Mouse (Mus musculus) hindbrain, embryonic 13.5 days (tissue): ENCODE data around the gene Gusb. TPM values are rescaled to one million over a fixed set of nuclear protein-coding genes. Genes with fewer than 3 reads are reported as not detected.

Experiments
- ATAC-seq: fragments of 200-750 bp; cut with Nextera tagmentation; 2 replicates; pipeline ENCODE4 v1.8.0; 2017; ENCODE audit warnings: moderate TSS enrichment; ENCODE audit not compliant: low FRiP score
- H3K27ac ChIP-seq: fragments of 300-500 bp; sonication (generic); 2 replicates; pipeline ENCODE4 v1.5.1; 2015; ENCODE audit warnings: inconsistent platforms, mild to moderate bottlenecking, moderate library complexity
- H3K27me3 ChIP-seq: fragments of 300-500 bp; sonication (generic); 2 replicates; pipeline ENCODE4 v1.6.1; 2015; ENCODE audit warnings: mild to moderate bottlenecking, inconsistent platforms
- H3K36me3 ChIP-seq: fragments of 300-500 bp; sonication (generic); 2 replicates; pipeline ENCODE4 v1.6.1; 2015; ENCODE audit warnings: mild to moderate bottlenecking, inconsistent platforms
- H3K4me1 ChIP-seq: fragments of 300-500 bp; sonication (generic); replicated peaks from 2 replicates; pipeline ENCODE4 v1.6.1; 2015; ENCODE audit warnings: inconsistent platforms
- H3K4me2 ChIP-seq: fragments of 300-500 bp; sonication (generic); 2 replicates; pipeline ENCODE4 v1.6.1; 2015; ENCODE audit warnings: inconsistent platforms, mild to moderate bottlenecking, moderate library complexity
- H3K4me3 ChIP-seq: fragments of 300-500 bp; sonication (generic); 2 replicates; pipeline ENCODE4 v1.5.1; 2015; ENCODE audit warnings: mild to moderate bottlenecking, inconsistent platforms
- H3K9ac ChIP-seq: fragments of 300-500 bp; sonication (generic); 2 replicates; pipeline ENCODE4 v1.6.1; 2015; ENCODE audit warnings: mild to moderate bottlenecking, inconsistent platforms
- H3K9me3 ChIP-seq: fragments of 300-500 bp; sonication (generic); 2 replicates; pipeline ENCODE4 v1.6.1; 2016; ENCODE audit warnings: inconsistent platforms
- WGBS: fragments of 180-500 bp; shearing (Covaris S2); methylation state at CpG from one replicate; pipeline ENCODE4 v1.1.7; 2015; 5-methylcytosine and 5-hydroxymethylcytosine counted together
- polyA plus RNA-seq: library from polyadenylated mRNA; unstranded; fragments of >200 nt; fragmentation: Nextera tagmentation; extraction: Ambion mirVana; gene quantifications from 2 replicates; pipeline ENCODE4 v1.2.1, GENCODE M21; 2015

The Gusb gene
- polyA plus RNA-seq, 1 experiment from 2014 or later, result 28.9 TPM

DNA sequence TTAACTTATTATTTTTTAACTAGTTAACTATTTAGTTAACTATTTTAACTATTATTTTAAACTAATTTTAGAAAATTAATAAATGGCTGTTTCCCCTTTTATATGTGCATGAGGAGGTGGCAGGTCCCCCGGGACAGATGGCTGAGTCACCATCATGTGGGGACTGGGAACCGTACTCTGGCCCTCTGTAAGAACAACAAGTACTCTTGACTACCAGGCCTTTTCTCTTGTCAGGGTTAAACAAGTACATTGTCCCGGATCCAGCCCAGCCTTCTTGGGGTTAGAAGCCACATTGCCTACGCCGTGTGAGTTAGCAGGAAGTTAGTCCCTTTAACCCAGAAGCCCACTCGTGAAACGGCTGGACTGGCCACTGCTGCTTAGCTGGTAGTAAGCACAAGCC lies 7.9 kb downstream of the Gusb start:
- H3K4me3 ChIP-seq, result no peak overlapping the region
- no peak for ATAC-seq
- WGBS, result 96% methylated on average over 7 of the region's 7 CpGs
- no peak overlapping the region for H3K4me2 ChIP-seq
- peaks cover 9% of the 10 kb centered on the region; the same call in 1 of the 2 replicates for H3K36me3 ChIP-seq
- H3K9ac ChIP-seq, result no peak overlapping the region
- H3K9me3 ChIP-seq, result no peaks in the 10 kb centered on the region
- H3K4me1 ChIP-seq, result no peaks in the 10 kb centered on the region
- H3K27me3 ChIP-seq, result no peaks in the 10 kb centered on the region
- H3K27ac ChIP-seq, result no peak overlapping the region

GRCm38 (mm10) chr5:129993374-129993773 lies 9.5 kb downstream of the Gusb start:
- Histone ChIP-seq H3K4me2 (no peak overlapping the region), H3K27ac (no peak overlapping the region), H3K9me3 (no peaks in the 10 kb centered on the region), H3K27me3 (no peaks in the 10 kb centered on the region), H3K4me3 (no peak overlapping the region), H3K36me3 (peaks cover 18% of the 10 kb centered on the region), H3K9ac (no peak overlapping the region), H3K4me1 (no peaks in the 10 kb centered on the region)
- WGBS, result 95% methylated on average over 14 of the region's 14 CpGs
- no peak for ATAC-seq

DNA sequence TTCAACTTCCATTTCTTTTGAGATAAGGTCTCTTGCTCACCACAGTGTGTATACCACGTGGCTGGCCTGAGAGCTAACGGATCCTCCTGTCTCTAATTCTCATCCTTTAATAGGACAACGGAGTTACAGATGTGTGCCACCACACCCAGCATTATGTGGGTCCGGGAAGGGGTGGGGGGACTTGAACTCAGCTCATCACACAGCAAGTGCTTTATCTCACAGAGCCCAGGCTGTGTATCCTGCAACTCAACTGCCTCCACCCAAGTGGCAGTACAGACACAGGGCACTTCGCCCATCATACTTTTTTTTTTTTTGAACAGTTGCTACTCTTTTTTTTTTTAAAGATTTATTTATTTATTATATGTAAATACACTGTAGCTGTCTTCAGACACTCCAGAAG lies 11.0 kb downstream of the Gusb start:
- ATAC-seq, result no peak
- H3K4me1 ChIP-seq, result no peaks in the 10 kb centered on the region
- H3K9me3 ChIP-seq, result no peaks in the 10 kb centered on the region
- H3K27ac ChIP-seq, result no peak overlapping the region
- H3K4me3 ChIP-seq, result no peak overlapping the region
- H3K9ac ChIP-seq, result no peak overlapping the region
- H3K4me2 ChIP-seq, result no peak overlapping the region
- 96% methylated on average over 5 of the region's 5 CpGs for WGBS
- H3K36me3 ChIP-seq, result peaks cover 23% of the 10 kb centered on the region
- no peaks in the 10 kb centered on the region for H3K27me3 ChIP-seq

GRCm38 (mm10) chr5:129989376-129989775 lies 13.5 kb downstream of the Gusb start:
- no peak overlapping the region for H3K27ac ChIP-seq
- H3K36me3 ChIP-seq, result peaks cover 28% of the 10 kb centered on the region
- H3K4me1 ChIP-seq, result no peaks in the 10 kb centered on the region
- no peaks in the 10 kb centered on the region for H3K9me3 ChIP-seq
- H3K27me3 ChIP-seq, result no peaks in the 10 kb centered on the region
- H3K9ac ChIP-seq, result no peak overlapping the region
- no peak overlapping the region for H3K4me3 ChIP-seq
- H3K4me2 ChIP-seq, result no peak overlapping the region
- 88% methylated on average over 13 of the region's 13 CpGs for whole genome bisulfite sequencing
- ATAC-seq, result no peak

- Histone ChIP-seq H3K4me3 (no peak overlapping the region), H3K4me1 (peaks cover 4% of the 10 kb centered on the region; the same call in 1 of the 2 replicates), H3K9me3 (no peaks in the 10 kb centered on the region), H3K27me3 (no peaks in the 10 kb centered on the region), H3K27ac (no peak overlapping the region), H3K4me2 (no peak overlapping the region), H3K36me3 (peaks cover 21% of the 10 kb centered on the region), H3K9ac (no peak overlapping the region)
- 72% methylated on average over 3 of the region's 3 CpGs for WGBS
- no peak for ATAC-seq
Observed at GRCm38 (mm10) chr5:129980216-129980615, 22.6 kb downstream of the Gusb start.

DNA sequence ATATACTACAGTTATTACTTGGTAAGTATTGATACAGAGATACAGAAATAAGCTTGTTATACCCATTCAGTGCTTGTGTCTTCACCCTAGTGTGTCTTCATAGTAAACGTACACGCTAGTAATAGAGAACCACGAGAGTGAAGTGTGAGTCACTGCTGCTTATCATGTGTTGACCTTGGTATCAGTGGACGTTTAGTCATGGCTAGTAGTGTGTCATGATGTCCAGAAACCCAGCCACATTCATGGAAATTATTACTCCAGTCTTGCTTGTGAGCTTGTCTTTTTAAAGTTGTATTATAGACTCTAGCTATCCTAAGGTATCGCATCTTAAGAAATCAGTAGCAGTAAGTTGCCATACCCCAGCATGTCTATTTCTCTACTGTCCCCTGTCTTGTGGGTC lies 24.2 kb downstream of the Gusb start:
- peaks cover 13% of the 10 kb centered on the region for H3K36me3 ChIP-seq
- no peak for ATAC-seq
- H3K4me3 ChIP-seq, result no peak overlapping the region
- no peaks in the 10 kb centered on the region for H3K9me3 ChIP-seq
- no peaks in the 10 kb centered on the region for H3K27me3 ChIP-seq
- H3K4me2 ChIP-seq, result no peak overlapping the region
- no peak overlapping the region for H3K9ac ChIP-seq
- WGBS, result 93% methylated on average over 5 of the region's 5 CpGs
- no peak overlapping the region for H3K27ac ChIP-seq
- peaks cover 4% of the 10 kb centered on the region; the same call in 1 of the 2 replicates for H3K4me1 ChIP-seq

DNA sequence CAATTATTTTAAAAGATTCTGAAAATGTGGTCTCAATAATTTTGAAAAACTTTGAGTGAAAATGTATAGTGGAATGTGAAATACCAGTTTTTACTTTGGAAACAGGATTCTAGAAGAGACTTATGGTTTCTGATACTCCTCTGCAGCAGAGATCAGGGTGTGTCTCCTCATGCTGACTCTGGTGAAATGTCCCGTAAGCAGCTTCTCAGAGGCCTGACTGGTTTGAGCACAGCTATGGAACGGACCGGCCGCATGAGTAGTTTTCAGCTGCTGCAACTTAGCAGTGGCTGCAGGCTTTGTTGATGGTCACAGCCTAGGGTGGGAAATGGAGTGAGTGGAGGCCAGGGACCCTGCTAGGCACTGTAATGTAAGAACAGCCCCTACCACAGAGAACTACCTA lies 25.1 kb downstream of the Gusb start:
- Histone ChIP-seq H3K27me3 (no peaks in the 10 kb centered on the region), H3K9ac (no peak overlapping the region), H3K27ac (no peak overlapping the region), H3K36me3 (0 out of 2 replicates have a peak, but pooled peaks cover 4% of the 10 kb centered on the region), H3K4me1 (peaks cover 4% of the 10 kb centered on the region; the same call in 1 of the 2 replicates), H3K4me3 (no peak overlapping the region), H3K9me3 (no peaks in the 10 kb centered on the region), H3K4me2 (no peak overlapping the region)
- no peak for ATAC-seq
- WGBS, result 90% methylated on average over 4 of the region's 4 CpGs

GRCm38 (mm10) chr5:129974866-129975311 lies 28.0 kb downstream of the Gusb start:
- WGBS, result 89% methylated on average over 4 of the region's 4 CpGs
- Histone ChIP-seq H3K4me1 (no peaks in the 10 kb centered on the region), H3K9ac (no peak overlapping the region), H3K27ac (no peak overlapping the region), H3K27me3 (no peaks in the 10 kb centered on the region), H3K9me3 (no peaks in the 10 kb centered on the region), H3K4me3 (no peak overlapping the region), H3K36me3 (peaks cover 9% of the 10 kb centered on the region; the same call in 1 of the 2 replicates), H3K4me2 (no peak overlapping the region)
- no peak for ATAC-seq

DNA sequence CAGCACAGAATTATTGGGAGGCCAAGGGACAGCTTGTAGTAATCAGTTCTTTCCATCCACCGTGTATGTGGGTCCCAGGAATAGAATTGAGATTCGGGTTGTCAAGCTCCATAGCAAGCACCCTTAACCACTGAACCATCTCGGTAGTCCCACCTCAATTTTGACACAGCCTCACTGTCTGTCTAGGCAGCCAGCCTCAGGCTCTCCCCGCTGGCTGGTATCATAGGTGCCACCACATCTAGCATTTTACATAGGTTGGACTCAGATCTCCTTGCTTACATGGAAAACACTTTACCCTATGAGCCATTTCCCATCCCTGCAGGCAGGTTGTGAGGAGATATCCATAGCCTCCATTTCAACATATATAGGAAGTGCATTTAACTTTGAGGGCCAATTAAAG lies 28.5 kb downstream of the Gusb start:
- H3K9ac ChIP-seq, result no peak overlapping the region
- peaks cover 9% of the 10 kb centered on the region; the same call in 1 of the 2 replicates for H3K36me3 ChIP-seq
- no peaks in the 10 kb centered on the region for H3K27me3 ChIP-seq
- 95% methylated on average over 4 of the region's 4 CpGs for WGBS
- no peaks in the 10 kb centered on the region for H3K9me3 ChIP-seq
- H3K4me2 ChIP-seq, result no peak overlapping the region
- H3K27ac ChIP-seq, result no peak overlapping the region
- no peak for ATAC-seq
- no peak overlapping the region for H3K4me3 ChIP-seq
- no peaks in the 10 kb centered on the region for H3K4me1 ChIP-seq

- Histone ChIP-seq H3K4me1 (no peaks in the 10 kb centered on the region), H3K4me3 (no peak overlapping the region), H3K4me2 (no peak overlapping the region), H3K27ac (no peak overlapping the region), H3K9me3 (no peaks in the 10 kb centered on the region), H3K36me3 (peaks cover 9% of the 10 kb centered on the region; the same call in 1 of the 2 replicates), H3K27me3 (no peaks in the 10 kb centered on the region), H3K9ac (no peak overlapping the region)
- WGBS, result 95% methylated on average over 4 of the region's 4 CpGs
- no peak for ATAC-seq
Observed at GRCm38 (mm10) chr5:129971491-129971890, 31.4 kb downstream of the Gusb start.

DNA sequence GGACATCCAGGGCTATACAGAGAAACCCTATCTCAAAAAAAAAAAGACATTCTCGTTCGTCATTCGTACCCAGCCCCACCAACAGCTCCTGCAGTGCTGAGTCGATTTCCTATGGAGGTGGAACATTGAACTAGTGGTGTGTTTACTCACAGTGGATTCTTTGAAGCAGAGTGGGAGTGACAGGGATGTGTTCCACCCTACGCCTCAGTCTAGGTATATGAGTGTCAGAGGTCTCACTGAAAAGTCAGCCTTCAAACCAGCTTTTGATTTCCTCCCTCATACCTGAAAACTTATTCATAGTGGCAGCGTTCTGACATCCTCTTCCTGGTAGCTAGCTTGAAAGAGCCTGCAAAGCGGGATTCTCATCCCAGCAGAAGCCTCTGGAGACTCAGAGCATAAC lies 34.4 kb downstream of the Gusb start:
- H3K36me3 ChIP-seq, result peaks cover 11% of the 10 kb centered on the region; the same call in 1 of the 2 replicates
- H3K27ac ChIP-seq, result no peak overlapping the region
- H3K9me3 ChIP-seq, result no peaks in the 10 kb centered on the region
- H3K27me3 ChIP-seq, result no peaks in the 10 kb centered on the region
- no peak overlapping the region for H3K9ac ChIP-seq
- H3K4me2 ChIP-seq, result no peak overlapping the region
- H3K4me3 ChIP-seq, result no peak overlapping the region
- 81% methylated on average over 7 of the region's 7 CpGs for WGBS
- no peak for ATAC-seq
- H3K4me1 ChIP-seq, result no peaks in the 10 kb centered on the region

GRCm38 (mm10) chr5:129966448-129966847 lies 36.4 kb downstream of the Gusb start:
- no peak for ATAC-seq
- H3K4me3 ChIP-seq, result no peak overlapping the region
- no peaks in the 10 kb centered on the region for H3K4me1 ChIP-seq
- H3K27ac ChIP-seq, result no peak overlapping the region
- peaks cover 7% of the 10 kb centered on the region; the same call in 1 of the 2 replicates for H3K36me3 ChIP-seq
- H3K4me2 ChIP-seq, result no peak overlapping the region
- no peaks in the 10 kb centered on the region for H3K9me3 ChIP-seq
- no peaks in the 10 kb centered on the region for H3K27me3 ChIP-seq
- H3K9ac ChIP-seq, result no peak overlapping the region
- 95% methylated on average over 3 of the region's 3 CpGs for WGBS

DNA sequence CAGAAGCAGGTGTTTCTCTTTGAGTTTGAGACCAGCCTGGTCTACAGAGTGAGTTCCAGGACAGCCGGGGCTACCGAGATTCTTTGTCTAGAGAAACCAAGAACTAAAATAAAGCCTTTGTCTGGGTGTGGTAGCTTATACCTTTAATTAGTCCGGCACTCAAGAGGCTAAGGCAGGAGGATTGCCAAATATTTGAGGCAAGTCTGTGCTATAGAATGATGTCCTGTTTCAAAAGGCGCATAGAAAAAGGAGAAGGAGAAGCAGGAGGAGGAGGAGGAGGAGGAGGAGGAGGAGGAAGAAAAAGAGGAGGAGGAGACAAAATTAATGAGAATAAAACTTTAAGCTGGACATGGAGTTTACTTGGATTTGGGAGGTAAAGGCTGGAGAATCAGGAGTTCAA lies 39.6 kb downstream of the Gusb start:
- 0 out of 2 replicates have a peak, but pooled peaks cover 12% of the 10 kb centered on the region for H3K36me3 ChIP-seq
- no peak overlapping the region for H3K4me3 ChIP-seq
- WGBS, result 81% methylated on average over 4 of the region's 4 CpGs
- H3K9ac ChIP-seq, result no peak overlapping the region
- H3K4me1 ChIP-seq, result no peaks in the 10 kb centered on the region
- no peak overlapping the region for H3K27ac ChIP-seq
- H3K9me3 ChIP-seq, result no peaks in the 10 kb centered on the region
- H3K27me3 ChIP-seq, result no peaks in the 10 kb centered on the region
- no peak for ATAC-seq
- no peak overlapping the region for H3K4me2 ChIP-seq
